Mouse (Mus musculus): ENCODE measurements around the gene Prkcg. TPM values are rescaled to one million over a fixed set of nuclear protein-coding genes. Genes with fewer than 3 reads are reported as not detected.

Gene Prkcg
- total RNA-seq, 2 experiments from 2014 or later, result 1.3 to 3.1 TPM

DNA sequence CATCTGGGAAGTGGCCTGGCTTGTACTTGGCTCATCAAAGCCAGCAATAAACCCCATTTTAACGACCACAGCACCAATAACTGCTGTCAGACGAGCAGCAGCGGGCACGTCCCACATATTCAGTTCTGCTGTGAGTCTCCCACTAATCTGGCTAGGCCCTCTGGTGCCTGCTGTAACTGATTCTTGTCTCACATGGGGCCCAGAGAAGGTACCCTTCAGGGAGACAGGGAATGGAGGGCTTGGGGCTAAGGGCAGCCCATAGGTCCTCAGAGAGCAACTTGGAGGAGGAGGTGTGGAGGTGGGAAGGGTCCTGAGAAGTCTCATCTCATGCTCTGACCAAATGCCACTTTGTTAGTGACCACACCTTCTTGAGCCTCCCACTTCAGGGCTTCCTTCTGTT lies 19.7 kb downstream of the Prkcg start:
- intact Hi-C loops (cut with DNase I), result no loop called here
- no peak for DNase-seq (ENCODE audit: low spot score)

GRCm38 (mm10) chr7:3310233-3310632 lies 21.3 kb downstream of the Prkcg start:
- no peak for DNase-seq (ENCODE audit: low spot score)
- intact Hi-C loops (cut with DNase I), result no loop called here

- intact Hi-C loops (cut with DNase I), result no loop called here
- no peak for DNase-seq (ENCODE audit: low spot score)
These were observed 24.6 kb downstream of the Prkcg start for GRCm38 (mm10) chr7:3313571-3313970.

GRCm38 (mm10) chr7:3314121-3314520 lies 25.1 kb downstream of the Prkcg start:
- intact Hi-C loops (cut with DNase I), result no loop called here
- DNase-seq (ENCODE audit: low spot score), result no peak

DNA sequence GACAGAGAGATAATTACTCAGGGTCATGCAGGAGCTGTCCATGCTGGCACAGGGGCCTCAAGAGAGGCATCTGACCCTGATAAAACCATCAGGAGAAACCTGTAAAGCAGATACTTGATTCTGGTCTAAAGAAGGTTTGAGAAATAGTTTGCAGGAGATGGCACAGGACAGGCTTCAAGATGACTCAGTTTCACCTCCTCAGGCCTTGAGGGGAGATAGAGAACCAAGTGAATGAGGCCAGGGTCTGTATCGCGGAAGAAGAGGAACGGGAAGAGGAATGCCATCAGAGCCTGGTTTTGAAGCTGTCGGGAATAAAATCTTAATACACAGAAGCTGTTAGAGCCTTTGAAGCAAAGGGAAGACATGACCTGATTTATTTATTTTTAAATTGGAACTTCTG lies 28.7 kb downstream of the Prkcg start:
- DNase-seq (ENCODE audit: low spot score), result no peak
- intact Hi-C loops (cut with DNase I), result no loop called here

DNA sequence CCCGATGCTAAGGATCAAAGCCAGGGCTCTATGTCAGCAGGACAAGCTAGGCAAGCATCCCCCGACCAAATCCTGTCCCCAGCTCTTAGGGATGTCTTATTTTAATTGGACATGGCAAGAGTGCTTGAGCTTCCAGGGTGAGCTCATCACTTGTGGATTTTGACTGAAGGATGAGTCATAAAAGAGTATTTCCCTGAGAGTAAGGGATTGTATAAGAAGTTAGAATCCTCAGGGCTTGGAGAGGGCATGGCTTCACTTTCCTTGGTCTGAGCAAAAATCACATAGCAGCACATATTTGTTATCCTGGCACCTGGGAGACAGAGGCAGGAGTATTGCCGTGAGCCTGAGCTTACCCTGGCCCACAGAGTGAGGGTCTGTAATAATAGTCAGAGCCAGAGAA lies 31.9 kb downstream of the Prkcg start:
- no peak for DNase-seq (ENCODE audit: low spot score)
- intact Hi-C loops (cut with DNase I), result no loop called here

- intact Hi-C loops (cut with DNase I), result no loop called here
These were observed 34.8 kb downstream of the Prkcg start for GRCm38 (mm10) chr7:3323826-3324225.

DNA sequence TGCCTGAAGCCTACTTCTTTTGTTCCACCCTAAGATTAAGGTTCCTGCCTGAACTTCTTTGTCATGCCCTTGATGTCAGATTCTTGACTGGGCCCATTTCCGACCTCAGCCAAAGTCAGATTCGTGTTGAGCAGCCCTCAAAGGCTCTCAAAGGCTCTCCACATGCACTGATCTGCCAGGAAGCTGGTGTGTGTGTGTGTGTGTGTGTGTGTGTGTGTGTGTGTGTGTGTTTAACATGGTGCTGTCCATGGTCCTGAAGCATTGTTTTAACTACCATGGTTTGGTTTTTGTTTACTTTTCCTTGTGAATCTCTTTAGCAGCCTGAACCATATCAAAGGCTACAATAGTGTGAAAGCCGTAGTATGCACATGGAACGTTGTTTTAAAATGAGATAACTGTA lies 39.0 kb downstream of the Prkcg start:
- intact Hi-C loops (cut with DNase I), result no loop called here
- no peak for DNase-seq (ENCODE audit: low spot score)

More at GRCm38 (mm10) chr7:3323826-3324225, 34.8 kb downstream of the Prkcg start:
- no peak for DNase-seq (ENCODE audit: low spot score)

DNA sequence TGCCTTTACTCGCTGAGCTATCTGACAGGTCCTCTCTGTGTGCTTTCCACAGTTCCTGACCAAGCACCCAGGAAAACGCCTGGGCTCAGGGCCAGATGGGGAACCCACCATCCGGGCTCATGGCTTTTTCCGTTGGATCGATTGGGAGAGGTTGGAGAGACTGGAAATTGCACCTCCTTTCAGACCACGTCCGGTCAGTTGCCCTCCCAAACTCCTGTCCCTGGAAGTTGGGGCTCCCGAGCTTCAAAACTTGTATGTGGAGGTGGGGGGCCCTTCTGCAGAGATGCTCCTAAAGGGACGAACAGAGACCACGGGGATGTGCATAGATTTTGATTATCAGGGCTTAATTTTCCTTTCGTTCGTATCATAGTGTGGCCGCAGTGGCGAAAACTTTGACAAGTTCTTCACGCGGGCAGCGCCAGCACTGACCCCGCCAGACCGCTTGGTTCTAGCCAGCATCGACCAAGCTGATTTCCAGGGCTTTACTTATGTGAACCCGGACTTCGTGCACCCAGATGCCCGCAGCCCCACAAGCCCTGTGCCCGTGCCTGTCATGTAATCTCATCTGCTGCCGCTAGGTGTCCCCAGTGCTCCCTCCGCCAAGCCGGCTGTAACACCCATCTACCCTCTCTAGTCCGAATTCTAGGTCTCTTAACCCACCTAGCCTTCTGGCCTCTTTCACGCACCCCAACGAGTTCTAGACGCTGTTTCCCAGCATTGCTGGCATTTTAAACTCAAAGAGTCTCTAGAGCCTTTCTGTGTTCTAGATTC lies 41.0 kb downstream of the Prkcg start:
- intact Hi-C loops (cut with DNase I), result loop anchor here (2.0 kb wide), 1 partner anchor 119 kb away; no protein-coding TSS in a partner anchor
- DNase-seq (ENCODE audit: low spot score), result peak; percentile 44

DNA sequence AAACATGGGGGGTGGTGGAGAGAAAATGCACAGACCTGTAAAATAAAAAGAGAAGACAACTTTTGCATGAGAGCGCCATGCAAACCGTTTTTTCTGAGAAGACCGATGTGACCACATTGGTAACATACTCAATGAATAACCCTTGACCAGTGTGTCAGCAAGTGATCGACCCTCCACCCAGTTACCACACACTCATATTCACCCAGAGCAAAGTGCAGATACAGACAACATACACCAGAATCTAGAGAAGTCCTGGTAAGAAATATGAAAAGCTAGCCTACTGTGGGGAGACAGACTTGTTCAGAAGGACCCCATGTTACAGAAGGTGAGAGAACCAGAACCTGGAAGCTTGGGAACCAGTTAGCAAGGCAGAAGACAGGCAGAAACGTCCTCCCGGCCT lies 42.2 kb downstream of the Prkcg start:
- intact Hi-C loops (cut with DNase I), result loop anchor here (2.0 kb wide), 1 partner anchor 118 kb away; no protein-coding TSS in a partner anchor

GRCm38 (mm10) chr7:3331581-3332223 lies 42.7 kb downstream of the Prkcg start:
- intact Hi-C loops (cut with DNase I), result loop anchor here (2.0 kb wide), 1 partner anchor 117 kb away; no protein-coding TSS in a partner anchor
- DNase-seq (ENCODE audit: low spot score), result peak; percentile 45

More for the DNA sequence above, 42.2 kb downstream of the Prkcg start:
- DNase-seq (ENCODE audit: low spot score), result no peak

GRCm38 (mm10) chr7:3332224-3332615 lies 43.2 kb downstream of the Prkcg start:
- intact Hi-C loops (cut with DNase I), result no loop called here
- DNase-seq (ENCODE audit: low spot score), result no peak

DNA sequence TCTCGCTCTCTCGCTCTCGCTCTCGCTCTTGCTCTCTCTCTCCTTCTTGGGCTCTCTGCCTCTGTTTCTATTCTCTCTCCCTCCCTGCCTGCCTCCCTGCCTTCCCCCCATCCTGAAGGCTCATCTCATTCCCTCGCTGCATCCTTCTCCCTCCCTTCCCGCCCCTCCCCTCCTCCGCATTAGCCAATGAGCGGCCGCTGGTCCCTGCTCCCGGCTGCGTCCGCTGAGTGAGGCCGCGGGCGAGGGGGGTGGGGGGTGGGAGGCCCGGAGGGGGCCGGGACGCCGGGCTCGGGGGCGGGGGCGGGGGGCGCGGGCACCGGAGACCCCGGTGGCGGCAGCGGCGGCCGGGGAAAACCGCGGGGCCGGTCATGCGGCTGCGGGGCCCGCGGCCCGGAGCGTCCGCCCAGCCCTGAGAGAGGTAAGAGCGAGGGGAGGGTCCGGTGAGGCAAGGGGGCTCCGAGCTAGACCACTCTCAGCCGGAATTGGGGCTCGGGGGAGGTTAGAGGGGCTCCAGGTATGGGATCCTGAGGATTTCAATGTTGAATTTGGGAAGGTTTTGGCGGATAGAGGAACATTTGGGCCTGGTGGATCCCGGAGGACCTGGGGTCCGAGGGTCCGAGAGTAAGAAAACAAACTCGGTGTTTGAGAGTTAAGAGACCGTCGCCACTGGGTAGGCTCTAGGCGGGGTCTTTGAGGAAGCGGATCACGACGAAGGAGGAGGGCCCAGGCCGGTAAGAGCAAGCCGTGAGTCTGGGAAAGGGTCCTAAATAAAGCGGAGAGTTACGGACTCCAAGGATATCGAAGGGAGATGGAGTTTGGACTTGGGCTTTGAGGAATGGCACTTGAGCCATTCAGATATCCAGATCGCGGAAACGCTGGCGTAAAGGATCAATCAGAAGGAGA lies 43.9 kb downstream of the Prkcg start, which contains the start of gene Cacng7:
Cacng7 (plus strand) TSS at position 337 of the 903 bp plus-strand sequence.
- DNase-seq (ENCODE audit: low spot score), result no peak
- intact Hi-C loops (cut with DNase I), result no loop called here

GRCm38 (mm10) chr7:3333542-3333941 lies 44.6 kb downstream of the Prkcg start:
- intact Hi-C loops (cut with DNase I), result no loop called here
- DNase-seq (ENCODE audit: low spot score), result no peak

GRCm38 (mm10) chr7:3336412-3336811 lies 47.4 kb downstream of the Prkcg start:
- intact Hi-C loops (cut with DNase I), result no loop called here
- no peak for DNase-seq (ENCODE audit: low spot score)

DNA sequence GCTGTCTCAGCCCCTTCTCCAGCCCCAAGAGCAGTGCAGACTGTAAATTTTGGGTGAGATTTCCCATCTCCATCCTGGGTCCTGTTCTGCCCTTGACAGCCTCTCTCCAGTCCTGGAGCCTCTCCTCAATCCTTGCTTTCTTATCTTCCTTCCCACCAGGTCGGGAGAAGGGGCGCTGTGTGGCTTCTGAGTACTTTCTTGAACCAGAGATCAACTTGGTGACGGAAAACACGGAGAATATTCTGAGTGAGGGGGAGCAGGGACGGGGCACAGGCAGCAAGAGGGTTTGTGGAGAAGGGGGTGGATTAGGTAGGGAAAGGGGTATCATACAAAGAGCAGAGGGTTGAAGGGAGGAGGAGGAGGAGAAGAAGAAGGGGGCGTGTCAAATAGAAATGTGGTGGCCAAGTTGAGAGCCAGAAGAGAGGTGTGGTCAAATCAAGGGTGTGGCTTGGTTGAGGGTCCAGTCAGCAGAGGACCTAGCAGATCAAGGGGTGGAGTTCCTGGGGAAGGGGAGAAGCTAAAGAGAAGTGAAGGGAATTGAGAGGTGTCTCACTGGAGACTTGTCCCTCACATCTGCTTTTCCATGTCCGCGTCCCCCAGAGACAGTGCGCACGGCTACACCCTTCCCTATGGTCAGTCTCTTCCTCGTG lies 49.4 kb downstream of the Prkcg start:
- no peak for DNase-seq (ENCODE audit: low spot score)
- intact Hi-C loops (cut with DNase I), result no loop called here

DNA sequence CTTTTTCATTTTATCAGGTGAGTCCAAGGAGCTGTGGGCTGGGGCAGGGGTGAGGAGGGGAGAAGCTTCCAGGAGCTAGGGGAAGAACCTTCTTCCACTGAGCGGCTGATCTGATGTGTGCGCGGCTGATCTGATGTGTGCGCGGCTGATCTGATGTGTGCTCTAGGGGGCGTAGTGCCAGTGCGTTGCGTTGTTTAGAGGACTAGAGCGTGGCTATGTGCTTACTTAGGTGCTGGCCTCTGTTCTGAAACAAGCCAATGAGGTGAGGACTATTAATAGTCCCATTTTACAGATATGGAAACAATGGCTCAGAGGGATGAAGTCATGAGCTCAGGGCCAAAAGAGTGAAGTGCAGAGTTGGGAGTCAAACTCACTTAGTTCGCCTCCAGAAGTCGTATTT lies 50.0 kb downstream of the Prkcg start:
- intact Hi-C loops (cut with DNase I), result no loop called here
- no peak for DNase-seq (ENCODE audit: low spot score)

GRCm38 (mm10) chr7:3343861-3344260 lies 54.9 kb downstream of the Prkcg start:
- no peak for DNase-seq (ENCODE audit: low spot score)
- intact Hi-C loops (cut with DNase I), result no loop called here

DNA sequence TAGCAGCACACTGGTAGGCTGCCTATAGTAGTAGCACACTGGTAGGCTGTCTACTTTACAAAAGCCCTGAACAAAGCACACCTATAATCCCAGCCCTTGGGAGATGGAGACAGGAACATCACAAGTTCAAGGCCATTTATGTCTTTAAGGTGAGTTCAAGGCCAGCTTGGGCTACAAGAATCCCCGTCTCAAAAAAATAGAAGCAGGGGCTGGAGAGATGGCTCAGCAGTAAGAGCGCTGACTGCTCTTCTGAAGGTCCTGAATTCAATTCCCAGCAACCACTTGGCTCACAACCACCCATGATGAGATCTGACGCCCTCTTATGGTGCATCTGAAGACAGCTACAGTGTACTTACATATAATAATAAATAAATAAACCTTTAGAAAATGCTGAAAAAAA lies 56.3 kb downstream of the Prkcg start:
- intact Hi-C loops (cut with DNase I), result no loop called here
- no peak for DNase-seq (ENCODE audit: low spot score)
